Mouse (Mus musculus) C2C12 (cell line): ENCODE data around the gene Plcxd3. TPM values are rescaled to one million over a fixed set of nuclear protein-coding genes. Genes with fewer than 3 reads are reported as not detected.
"Not testable (repeated sequence)": the region's sequence is repeated elsewhere in the genome, so short reads cannot be mapped to it uniquely, and the experiment has no call there.

Source experiments
- H3K27me3 ChIP-seq: one replicate; pipeline ENCODE4 v1.6.1; 2011; ENCODE audit not compliant: control insufficient read depth, insufficient read depth, insufficient read length
- H3K36me3 ChIP-seq: one replicate; pipeline ENCODE4 v1.6.1; 2011; ENCODE audit not compliant: control insufficient read depth, insufficient read depth
- H3K4me3 ChIP-seq: one replicate; pipeline ENCODE4 v1.5.1; 2011; ENCODE audit warnings: mild to moderate bottlenecking, control low read depth; ENCODE audit not compliant: poor library complexity, insufficient read depth, severe bottlenecking
- H3K79me2 ChIP-seq: one replicate; pipeline ENCODE4 v1.6.1; 2011; ENCODE audit not compliant: control insufficient read depth, insufficient read depth
- H3K79me3 ChIP-seq: one replicate; pipeline ENCODE4 v1.6.1; 2011; ENCODE audit warnings: low read depth, control low read depth
- H3ac ChIP-seq: one replicate; pipeline ENCODE3; 2011; ENCODE audit warnings: low read depth; ENCODE audit not compliant: control insufficient read depth, insufficient read length
- CEBPB ChIP-seq: IDR thresholded peaks from one replicate; pipeline ENCODE4 v1.6.1; 2011; ENCODE audit warnings: low read depth, mild to moderate bottlenecking, control low read depth, moderate library complexity
- CTCF ChIP-seq: IDR thresholded peaks from one replicate; pipeline ENCODE4 v1.5.1; 2011; ENCODE audit not compliant: control insufficient read depth, insufficient read depth, insufficient read length
- FOSL1 ChIP-seq: IDR thresholded peaks from one replicate; pipeline ENCODE4 v1.8.0; 2011; ENCODE audit warnings: mild to moderate bottlenecking, low read length; ENCODE audit not compliant: poor library complexity, insufficient read depth, severe bottlenecking
- MAX ChIP-seq: IDR thresholded peaks from one replicate; pipeline ENCODE4 v1.6.1; 2011; ENCODE audit warnings: mild to moderate bottlenecking, control low read depth
- MYOD1 ChIP-seq: IDR thresholded peaks from one replicate; pipeline ENCODE4 v1.6.1; 2011; ENCODE audit warnings: low read depth; ENCODE audit not compliant: control insufficient read depth, insufficient read length
- MYOG ChIP-seq: IDR thresholded peaks from one replicate; pipeline ENCODE4 v1.6.1; 2011; ENCODE audit not compliant: control insufficient read depth, insufficient read length; ENCODE audit errors: extremely low read depth
- USF1 ChIP-seq: IDR thresholded peaks from one replicate; pipeline ENCODE4 v1.6.1; 2011; ENCODE audit warnings: low read depth, mild to moderate bottlenecking, control low read depth, moderate library complexity
- polyA plus RNA-seq: library from polyadenylated mRNA; unstranded; fragments of >200 nt; fragmentation: generic; extraction: Trizol; gene quantifications from one replicate; pipeline ENCODE4 v1.2.1, GENCODE M21; 2012; ENCODE audit warnings: missing spikeins

The Plcxd3 gene
- polyA plus RNA-seq, 1 experiment = not detected

DNA sequence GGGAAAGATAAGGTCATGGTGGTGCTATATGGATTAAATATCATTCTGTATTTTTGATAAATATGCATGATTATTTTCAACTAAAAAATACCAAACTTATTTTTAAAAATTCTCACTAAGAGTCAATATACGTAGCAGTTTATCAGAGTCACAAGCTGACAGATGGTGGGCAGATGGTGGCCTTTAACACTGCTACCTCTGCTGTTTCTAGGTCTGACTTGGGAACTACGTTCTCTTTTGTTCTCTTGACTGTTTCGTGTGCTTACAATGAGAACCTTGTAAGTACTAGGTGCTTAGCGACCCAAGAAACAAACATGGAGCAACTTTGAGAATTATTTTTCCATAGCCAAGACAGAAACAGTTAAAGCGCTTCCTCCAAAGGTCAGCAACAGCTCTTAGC lies 183.8 kb downstream of the Plcxd3 start:
- H3K4me3 ChIP-seq = no peak overlapping the region
- no peaks in the 10 kb centered on the region for H3K79me3 ChIP-seq
- TF ChIP-seq FOSL1 = no peak
- TF ChIP-seq CTCF = no peak
- no peaks in the 10 kb centered on the region for H3K79me2 ChIP-seq
- no peaks in the 10 kb centered on the region for H3K27me3 ChIP-seq
- no peaks in the 10 kb centered on the region for H3K36me3 ChIP-seq
- H3ac ChIP-seq = no peak overlapping the region

DNA sequence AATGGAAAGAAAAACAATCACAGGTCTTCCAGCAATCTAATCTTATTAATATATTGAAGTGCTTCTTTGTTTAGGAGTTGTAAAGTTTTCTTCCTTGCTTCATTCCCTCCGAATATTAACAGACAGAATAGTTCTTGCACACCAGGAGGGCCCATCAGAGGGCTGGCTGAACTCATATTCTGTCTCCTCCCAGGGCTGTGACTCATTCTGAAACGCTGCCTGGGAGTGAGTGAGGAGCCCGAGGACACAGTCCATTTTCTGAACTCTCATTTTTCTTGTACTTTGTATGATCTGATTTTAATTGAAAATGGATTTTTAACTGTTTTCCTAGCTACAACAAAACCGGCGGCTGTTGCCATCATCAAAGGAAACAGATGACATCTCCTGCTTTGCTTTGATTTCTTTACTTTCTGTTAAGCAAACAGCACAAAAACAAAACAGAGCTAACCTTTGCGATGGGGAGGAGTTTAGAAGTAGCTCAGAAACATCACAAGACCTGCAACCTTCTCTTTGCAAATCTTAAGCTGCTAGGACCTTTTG lies 186.2 kb downstream of the Plcxd3 start:
- Histone ChIP-seq H3K36me3 (no peaks in the 10 kb centered on the region), H3K79me3 (no peaks in the 10 kb centered on the region), H3ac (no peak overlapping the region), H3K27me3 (no peaks in the 10 kb centered on the region), H3K4me3 (no peak overlapping the region), H3K79me2 (no peaks in the 10 kb centered on the region)
- TF ChIP-seq FOSL1 (no peak), USF1 (no peak), MYOG (no peak), MYOD1 (no peak), MAX (no peak), CTCF (no peak), CEBPB (no peak)

DNA sequence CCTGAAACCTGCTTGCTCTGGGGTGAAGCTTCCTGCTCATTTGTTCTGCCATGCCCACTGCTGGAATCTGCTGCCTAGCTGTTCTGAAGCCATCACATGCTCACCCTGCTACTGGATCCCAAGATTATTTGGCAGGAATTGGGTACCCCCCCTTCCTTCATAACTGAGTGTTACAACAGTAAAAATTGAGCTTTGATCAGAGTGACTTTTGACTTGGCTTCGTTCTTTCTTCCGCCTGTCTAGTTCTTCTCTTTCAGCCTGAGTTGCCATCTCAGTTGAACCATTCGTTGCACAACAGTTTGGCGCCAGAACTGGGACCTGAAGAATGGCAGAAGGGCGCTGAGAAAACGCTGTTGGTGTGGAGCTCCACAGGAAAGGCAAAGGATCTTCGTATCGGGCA lies 220.2 kb downstream of the Plcxd3 start:
- H3K36me3 ChIP-seq, H3K79me3 ChIP-seq, H3K79me2 ChIP-seq, H3K4me3 ChIP-seq, H3K27me3 ChIP-seq, H3ac ChIP-seq: not testable (repeated sequence)

DNA sequence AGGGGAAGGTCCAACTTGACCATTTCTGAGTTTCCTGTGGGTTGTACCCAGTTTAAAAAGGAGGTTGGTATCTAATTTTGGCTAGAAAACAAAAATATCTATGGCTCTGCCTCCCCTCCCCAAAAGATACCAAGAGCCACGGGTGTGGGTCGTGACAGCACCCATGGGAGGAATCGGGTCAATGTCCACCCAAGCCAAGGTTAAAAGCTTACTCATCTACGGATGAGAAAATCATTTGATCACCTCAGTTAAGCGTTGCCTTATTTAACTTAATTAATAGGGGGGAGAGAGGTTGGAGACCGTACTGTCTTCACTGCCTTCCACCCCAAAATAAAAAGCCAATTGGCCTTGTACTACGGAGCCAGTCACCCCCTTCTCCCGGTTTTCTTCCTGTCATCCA lies 223.4 kb downstream of the Plcxd3 start:
- H3K4me3 ChIP-seq, H3K36me3 ChIP-seq, H3K79me2 ChIP-seq, H3K79me3 ChIP-seq, H3ac ChIP-seq, H3K27me3 ChIP-seq: not testable (repeated sequence)

DNA sequence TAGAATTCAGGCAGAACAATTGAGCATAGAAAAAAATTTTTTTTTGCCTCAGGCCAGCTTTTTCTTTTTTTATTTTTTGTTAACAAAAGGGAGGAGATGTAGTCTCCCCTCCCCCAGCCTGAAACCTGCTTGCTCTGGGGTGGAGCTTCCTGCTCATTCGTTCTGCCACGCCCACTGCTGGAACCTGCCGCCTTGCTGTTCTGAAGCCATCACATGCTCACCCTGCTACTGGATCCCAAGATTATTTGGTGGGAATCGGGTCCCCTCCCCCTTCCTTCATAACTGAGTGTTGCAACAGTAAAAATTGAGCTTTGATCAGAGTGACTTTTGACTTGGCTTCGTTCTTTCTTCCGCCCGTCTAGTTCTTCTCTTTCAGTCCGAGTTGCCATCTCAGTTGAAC lies 224.0 kb downstream of the Plcxd3 start:
- not testable (repeated sequence) for H3K27me3 ChIP-seq

DNA sequence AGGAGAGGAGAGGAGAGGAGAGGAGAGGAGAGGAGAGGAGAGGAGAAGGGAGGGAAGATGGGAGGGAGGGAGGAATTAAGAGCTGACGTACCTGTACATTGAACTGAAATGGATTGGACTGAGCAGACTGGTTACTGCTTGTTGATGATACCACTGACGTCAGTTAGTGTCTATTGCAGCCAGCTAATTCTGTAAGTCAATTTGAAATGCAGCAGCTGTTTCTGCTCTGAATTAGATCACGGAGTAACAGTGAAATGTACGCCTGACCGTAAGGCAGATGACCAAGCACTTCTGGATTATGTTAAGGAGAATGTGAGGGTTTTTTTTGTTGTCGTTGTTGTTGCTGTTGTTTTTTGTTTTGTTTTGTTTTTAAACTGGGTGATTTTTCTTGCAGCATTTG lies 230.3 kb downstream of the Plcxd3 start:
- H3K4me3 ChIP-seq = no peak overlapping the region
- H3K36me3 ChIP-seq = no peaks in the 10 kb centered on the region
- H3ac ChIP-seq = no peak overlapping the region
- H3K79me2 ChIP-seq = no peaks in the 10 kb centered on the region
- TF ChIP-seq MYOD1 (no peak), FOSL1 (no peak), CEBPB (no peak), CTCF (no peak), MAX (no peak), USF1 (no peak), MYOG (no peak)
- H3K79me3 ChIP-seq = no peaks in the 10 kb centered on the region
- no peaks in the 10 kb centered on the region for H3K27me3 ChIP-seq

More for the DNA sequence above, 224.0 kb downstream of the Plcxd3 start:
- not testable (repeated sequence) for H3K79me2 ChIP-seq, H3K4me3 ChIP-seq, H3ac ChIP-seq, H3K36me3 ChIP-seq, H3K79me3 ChIP-seq
